Mouse (Mus musculus) splenic B cell, adult 2 months (primary cell): Measurements from ENCODE around the gene Alox5ap.

Experiments
- DNase-seq: peaks from one replicate; pipeline ENCODE4 v3.0.0-alpha.2; 2011; ENCODE audit warnings: low read depth, low spot score
- H3K27me3 ChIP-seq: 2 replicates; pipeline ENCODE4 v1.6.1; 2012; ENCODE audit warnings: mild to moderate bottlenecking, low read length, moderate library complexity, mixed read lengths; ENCODE audit not compliant: control insufficient read depth, poor library complexity, insufficient read depth, severe bottlenecking
- H3K36me3 ChIP-seq: 2 replicates; pipeline ENCODE4 v1.6.1; 2012; ENCODE audit warnings: mild to moderate bottlenecking, low read length, moderate library complexity, mixed read lengths; ENCODE audit not compliant: control insufficient read depth, poor library complexity, insufficient read depth, severe bottlenecking

The Alox5ap gene

GRCm38 (mm10) chr5:149264405-149264804, at the start of gene Alox5ap:
Gene Alox5ap (plus strand): TSS chr5:149264767.
- Histone ChIP-seq H3K27me3 (no peaks in the 10 kb centered on the region), H3K36me3 (no peaks in the 10 kb centered on the region)
- no peak for DNase-seq

GRCm38 (mm10) chr5:149215540-149215939, 49.0 kb upstream of the Alox5ap start:
- H3K36me3 ChIP-seq, result peaks cover 22% of the 10 kb centered on the region
- no peak for DNase-seq
- H3K27me3 ChIP-seq, result no peaks in the 10 kb centered on the region; the same call in 1 of the 2 replicates

- Histone ChIP-seq H3K36me3 (peaks cover 12% of the 10 kb centered on the region; the same call in 1 of the 2 replicates), H3K27me3 (no peaks in the 10 kb centered on the region; the same call in 1 of the 2 replicates)
- DNase-seq, result no peak
Observed at GRCm38 (mm10) chr5:149217524-149218357, 46.8 kb upstream of the Alox5ap start.

- DNase-seq, result no peak
- H3K36me3 ChIP-seq, result 0 out of 2 replicates have a peak, but pooled peaks cover 2% of the 10 kb centered on the region
- H3K27me3 ChIP-seq, result no peaks in the 10 kb centered on the region
Observed at GRCm38 (mm10) chr5:149219493-149219892, 45.1 kb upstream of the Alox5ap start.

- H3K36me3 ChIP-seq, result 0 out of 2 replicates have a peak, but pooled peaks cover 1% of the 10 kb centered on the region
- no peaks in the 10 kb centered on the region for H3K27me3 ChIP-seq
- DNase-seq, result peak; percentile 13
Observed at GRCm38 (mm10) chr5:149221355-149221754, 43.2 kb upstream of the Alox5ap start.

GRCm38 (mm10) chr5:149224666-149225065, 39.9 kb upstream of the Alox5ap start:
- Histone ChIP-seq H3K27me3 (no peaks in the 10 kb centered on the region), H3K36me3 (no peaks in the 10 kb centered on the region)
- peak; percentile 27 for DNase-seq

- peak; percentile 98 for DNase-seq
- no peaks in the 10 kb centered on the region for H3K36me3 ChIP-seq
Observed at GRCm38 (mm10) chr5:149228700-149229618, 35.6 kb upstream of the Alox5ap start.

GRCm38 (mm10) chr5:149229619-149230339, 34.8 kb upstream of the Alox5ap start:
- H3K36me3 ChIP-seq, result no peaks in the 10 kb centered on the region
- H3K27me3 ChIP-seq, result no peaks in the 10 kb centered on the region
- no peak for DNase-seq

More at GRCm38 (mm10) chr5:149228700-149229618, 35.6 kb upstream of the Alox5ap start:
- no peaks in the 10 kb centered on the region for H3K27me3 ChIP-seq

GRCm38 (mm10) chr5:149235002-149235401, 29.6 kb upstream of the Alox5ap start:
- peak; percentile 68 for DNase-seq
- Histone ChIP-seq H3K27me3 (no peaks in the 10 kb centered on the region), H3K36me3 (no peaks in the 10 kb centered on the region)

- H3K27me3 ChIP-seq, result no peaks in the 10 kb centered on the region
Observed at GRCm38 (mm10) chr5:149237221-149237950, 27.2 kb upstream of the Alox5ap start.

GRCm38 (mm10) chr5:149242467-149242866, 22.1 kb upstream of the Alox5ap start:
- no peak for DNase-seq
- H3K27me3 ChIP-seq, result no peaks in the 10 kb centered on the region

More at GRCm38 (mm10) chr5:149237221-149237950, 27.2 kb upstream of the Alox5ap start:
- DNase-seq, result no peak
- H3K36me3 ChIP-seq, result no peaks in the 10 kb centered on the region

GRCm38 (mm10) chr5:149243053-149243452, 21.5 kb upstream of the Alox5ap start:
- no peak for DNase-seq
- no peaks in the 10 kb centered on the region for H3K36me3 ChIP-seq
- no peaks in the 10 kb centered on the region for H3K27me3 ChIP-seq

More at GRCm38 (mm10) chr5:149242467-149242866, 22.1 kb upstream of the Alox5ap start:
- no peaks in the 10 kb centered on the region for H3K36me3 ChIP-seq

- Histone ChIP-seq H3K27me3 (no peaks in the 10 kb centered on the region), H3K36me3 (no peaks in the 10 kb centered on the region)
- no peak for DNase-seq
Observed at GRCm38 (mm10) chr5:149245391-149245964, 19.1 kb upstream of the Alox5ap start.
